Mouse (Mus musculus): ENCODE results near the gene Vps37b.

The Vps37b gene

GRCm38 (mm10) chr5:124045453-124046010, 13.5 kb upstream of the Vps37b start:
- DNase-seq (ENCODE audit: low spot score) = no peak

GRCm38 (mm10) chr5:124043999-124044398, 11.9 kb upstream of the Vps37b start:
- no peak for DNase-seq (ENCODE audit: low spot score)

GRCm38 (mm10) chr5:124043212-124043978, 11.3 kb upstream of the Vps37b start:
- peak; percentile 43 for DNase-seq (ENCODE audit: low spot score)

GRCm38 (mm10) chr5:124041097-124041496, 9.0 kb upstream of the Vps37b start:
- DNase-seq (ENCODE audit: low spot score) = no peak

- DNase-seq (ENCODE audit: low spot score) = no peak
These were observed 7.5 kb upstream of the Vps37b start for GRCm38 (mm10) chr5:124039602-124040001.

- no peak for DNase-seq (ENCODE audit: low spot score)
These were observed 4.8 kb upstream of the Vps37b start for GRCm38 (mm10) chr5:124036836-124037235.

- DNase-seq (ENCODE audit: low spot score) = no peak
These were observed 4.3 kb upstream of the Vps37b start for GRCm38 (mm10) chr5:124036341-124036740.

- DNase-seq (ENCODE audit: low spot score) = no peak
These were observed 3.7 kb upstream of the Vps37b start for GRCm38 (mm10) chr5:124035806-124036205.

- no peak for DNase-seq (ENCODE audit: low spot score)
These were observed 3.3 kb upstream of the Vps37b start for GRCm38 (mm10) chr5:124035406-124035805.

- DNase-seq (ENCODE audit: low spot score) = no peak
These were observed 2.4 kb upstream of the Vps37b start for GRCm38 (mm10) chr5:124034471-124034870.

- peak; percentile 47 for DNase-seq (ENCODE audit: low spot score)
These were observed 758 bp downstream of the Vps37b start for GRCm38 (mm10) chr5:124031068-124031955.

- DNase-seq (ENCODE audit: low spot score) = no peak
These were observed 1.5 kb downstream of the Vps37b start for GRCm38 (mm10) chr5:124030386-124031067.

GRCm38 (mm10) chr5:124029220-124030035, 2.6 kb downstream of the Vps37b start:
- no peak for DNase-seq (ENCODE audit: low spot score)

- no peak for DNase-seq (ENCODE audit: low spot score)
These were observed 3.4 kb downstream of the Vps37b start for GRCm38 (mm10) chr5:124028680-124029079.

- no peak for DNase-seq (ENCODE audit: low spot score)
These were observed 4.2 kb downstream of the Vps37b start for GRCm38 (mm10) chr5:124027702-124028470.

- DNase-seq (ENCODE audit: low spot score) = no peak
These were observed 5.5 kb downstream of the Vps37b start for GRCm38 (mm10) chr5:124026568-124026967.

- no peak for DNase-seq (ENCODE audit: low spot score)
These were observed 6.3 kb downstream of the Vps37b start for GRCm38 (mm10) chr5:124025587-124026441.

GRCm38 (mm10) chr5:124025146-124025545, 6.9 kb downstream of the Vps37b start:
- DNase-seq (ENCODE audit: low spot score) = no peak

- DNase-seq (ENCODE audit: low spot score) = no peak
These were observed 7.4 kb downstream of the Vps37b start for GRCm38 (mm10) chr5:124024677-124025076.

GRCm38 (mm10) chr5:124022365-124022764, 9.7 kb downstream of the Vps37b start:
- no peak for DNase-seq (ENCODE audit: low spot score)
